Mouse (Mus musculus) spleen, adult 2 months (tissue): Measurements from ENCODE around the gene Clec16a.

Experiments
- CTCF ChIP-seq: fragments of 200-500 bp; IDR thresholded peaks from 2 replicates; pipeline ENCODE4 v1.5.1; 2011; ENCODE audit warnings: mild to moderate bottlenecking, inconsistent platforms; ENCODE audit not compliant: insufficient read depth, insufficient read length, insufficient replicate concordance; ENCODE audit errors: extremely low read depth
- POLR2A ChIP-seq: fragments of 200-500 bp; IDR thresholded peaks from 2 replicates; pipeline ENCODE4 v1.6.1; 2011; ENCODE audit warnings: low read depth, low read length, inconsistent platforms

- TF ChIP-seq POLR2A (no peak), CTCF (no peak)
These were observed 116.2 kb downstream of the Clec16a start for GRCm38 (mm10) chr16:10661385-10661784.
